Mouse (Mus musculus) cerebellum, adult 2 months (tissue): ENCODE data around the gene Kcnh3. TPM values are rescaled to one million over a fixed set of nuclear protein-coding genes. Genes with fewer than 3 reads are reported as not detected.
A peak's percentile ranks its signal among the peaks of the same experiment; 100 is the strongest.

ENCODE experiments used
- DNase-seq, 2 experiments: peaks; one replicate each; pipeline ENCODE4 v3.0.0; 2021
- H3K27ac ChIP-seq: fragments of 200-500 bp; 2 replicates; pipeline ENCODE4 v1.5.1; 2012; ENCODE audit warnings: low read length, control low read depth, inconsistent platforms; ENCODE audit not compliant: insufficient read depth
- H3K27me3 ChIP-seq: fragments of 200-500 bp; 2 replicates; pipeline ENCODE4 v1.6.1; 2012; ENCODE audit warnings: inconsistent platforms, mild to moderate bottlenecking, low read length, moderate library complexity; ENCODE audit not compliant: control insufficient read depth, insufficient read depth
- H3K4me1 ChIP-seq: fragments of 200-500 bp; 2 replicates; pipeline ENCODE4 v1.6.1; 2011; ENCODE audit warnings: low read length; ENCODE audit not compliant: control insufficient read depth, insufficient read depth
- H3K4me3 ChIP-seq: fragments of 200-500 bp; replicated peaks from 2 replicates; pipeline ENCODE3; 2011; ENCODE audit warnings: mild to moderate bottlenecking, low read depth, low read length, control low read depth; ENCODE audit not compliant: insufficient read depth
- CTCF ChIP-seq: fragments of 200-500 bp; IDR thresholded peaks from 2 replicates; pipeline ENCODE4 v1.5.1; 2011; ENCODE audit warnings: low read depth, mild to moderate bottlenecking, control low read depth, low read length, moderate library complexity, borderline replicate concordance; ENCODE audit not compliant: insufficient read depth
- POLR2A ChIP-seq: fragments of 200-500 bp; IDR thresholded peaks from 2 replicates; pipeline ENCODE4 v1.6.1; 2011; ENCODE audit warnings: low read length, control low read depth, borderline replicate concordance; ENCODE audit not compliant: insufficient read depth
- WGBS: fragments of 180-500 bp; shearing (Covaris S2); methylation state at CpG from one replicate; pipeline ENCODE4 v1.1.7; 2018; 5-methylcytosine and 5-hydroxymethylcytosine counted together
- polyA plus RNA-seq: library from polyadenylated mRNA; depleted of rRNA; stranded (reverse); fragments of >200 nt; gene quantifications from 2 replicates; pipeline ENCODE4 v1.2.3, GENCODE M21; 2012

Gene Kcnh3
- polyA plus RNA-seq, 1 experiment, result 5.0 TPM

- Histone ChIP-seq H3K4me1 (no peaks in the 10 kb centered on the region; the same call in 1 of the 2 replicates), H3K27ac (no peak overlapping the region), H3K27me3 (no peaks in the 10 kb centered on the region), H3K4me3 (no peak overlapping the region)
- no peak for TF ChIP-seq POLR2A
- no peak for TF ChIP-seq CTCF
- no peak for DNase-seq
- WGBS, result 82% methylated on average over 6 of the region's 6 CpGs
Observed at GRCm38 (mm10) chr15:99255241-99255749, 30.6 kb downstream of the Kcnh3 start.

DNA sequence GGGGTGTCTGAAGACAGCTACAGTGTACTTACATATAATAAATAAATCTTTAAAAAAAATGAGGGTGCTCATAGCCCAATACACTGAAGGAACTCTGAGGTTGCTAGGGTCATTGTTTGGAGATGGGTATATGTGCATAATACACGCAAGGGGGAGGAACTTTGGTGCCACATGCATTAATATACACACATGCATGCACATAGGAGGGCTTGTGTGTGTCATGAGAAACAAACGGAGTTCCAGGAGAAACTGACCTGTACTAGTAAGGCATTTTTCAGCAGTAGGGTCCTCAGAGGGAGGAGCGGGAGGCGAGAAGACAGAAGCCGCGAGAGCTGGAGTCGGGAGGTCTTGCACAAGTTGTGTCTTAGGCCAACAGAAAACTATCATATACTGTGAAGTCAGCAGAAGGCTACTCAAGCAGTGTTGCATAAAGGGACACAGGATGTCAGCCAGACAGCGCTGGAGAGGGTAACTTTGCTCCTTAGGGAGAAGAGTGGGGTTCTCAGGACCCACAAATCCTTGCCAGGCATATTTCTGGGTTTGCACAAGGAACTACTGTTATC is 34.6 kb downstream of the Kcnh3 start:
- Histone ChIP-seq H3K27me3 (no peaks in the 10 kb centered on the region), H3K4me1 (no peaks in the 10 kb centered on the region), H3K4me3 (peak overlapping the region; percentile 26), H3K27ac (no peak overlapping the region)
- no peak for TF ChIP-seq POLR2A
- TF ChIP-seq CTCF, result no peak
- WGBS, result 68% methylated on average over 8 of the region's 8 CpGs
- no peak for DNase-seq

- H3K27ac ChIP-seq, result no peak overlapping the region
- H3K4me3 ChIP-seq, result peak overlapping the region; percentile 26
Observed at GRCm38 (mm10) chr15:99259730-99260252, 35.1 kb downstream of the Kcnh3 start.

GRCm38 (mm10) chr15:99262702-99263101 is 38.0 kb downstream of the Kcnh3 start:
- no peaks in the 10 kb centered on the region for H3K27me3 ChIP-seq
- no peak overlapping the region for H3K27ac ChIP-seq
- TF ChIP-seq POLR2A, result no peak
- no peak for TF ChIP-seq CTCF
- H3K4me1 ChIP-seq, result no peaks in the 10 kb centered on the region
- H3K4me3 ChIP-seq, result no peak overlapping the region
- 43% methylated on average over 10 of the region's 10 CpGs for WGBS
- DNase-seq, result no peak

More at GRCm38 (mm10) chr15:99259730-99260252, 35.1 kb downstream of the Kcnh3 start:
- peak; percentile 30 to 50 for DNase-seq
- 7% methylated on average over 10 of the region's 10 CpGs for WGBS
- Histone ChIP-seq H3K4me1 (no peaks in the 10 kb centered on the region), H3K27me3 (no peaks in the 10 kb centered on the region)
- no peak for TF ChIP-seq CTCF
- TF ChIP-seq POLR2A, result no peak

DNA sequence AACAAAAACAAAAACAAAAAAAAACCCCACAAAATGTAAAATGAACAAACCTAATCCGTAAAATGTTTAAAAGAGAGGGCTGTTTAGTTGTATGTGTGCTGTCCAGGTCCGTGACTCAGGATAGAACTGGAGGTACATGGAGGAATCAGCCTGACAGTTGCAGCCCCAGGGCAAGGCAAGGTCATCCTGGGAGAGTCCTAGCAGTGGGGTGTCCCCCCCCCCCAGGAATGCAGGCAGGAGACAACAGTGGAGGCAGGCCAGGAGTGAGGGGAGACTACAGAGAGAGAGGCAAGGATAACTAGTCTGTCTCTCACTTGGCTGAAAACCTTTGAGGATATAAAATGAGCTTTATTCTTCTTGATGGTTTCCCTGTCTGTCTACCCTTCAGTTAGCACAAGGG is 39.7 kb downstream of the Kcnh3 start:
- no peak overlapping the region for H3K4me3 ChIP-seq
- no peaks in the 10 kb centered on the region for H3K27me3 ChIP-seq
- no peak overlapping the region for H3K27ac ChIP-seq
- 95% methylated on average over 2 of the region's 2 CpGs for WGBS
- DNase-seq, result no peak
- no peak for TF ChIP-seq POLR2A
- TF ChIP-seq CTCF, result no peak
- no peaks in the 10 kb centered on the region for H3K4me1 ChIP-seq

GRCm38 (mm10) chr15:99265679-99266078 is 41.0 kb downstream of the Kcnh3 start:
- no peak overlapping the region for H3K27ac ChIP-seq
- TF ChIP-seq POLR2A, result no peak
- peak; percentile 79 for TF ChIP-seq CTCF
- no peak overlapping the region for H3K4me3 ChIP-seq
- DNase-seq, result peak; percentile 58 to 75
- H3K4me1 ChIP-seq, result no peaks in the 10 kb centered on the region
- WGBS, result 32% methylated on average over 4 of the region's 4 CpGs
- no peaks in the 10 kb centered on the region for H3K27me3 ChIP-seq

- H3K27ac ChIP-seq, result no peak overlapping the region
- WGBS, result 90% methylated on average over 8 of the region's 8 CpGs
Observed at GRCm38 (mm10) chr15:99276095-99276494, 51.4 kb downstream of the Kcnh3 start.

GRCm38 (mm10) chr15:99278271-99278670 is 53.6 kb downstream of the Kcnh3 start:
- H3K27me3 ChIP-seq, result no peaks in the 10 kb centered on the region
- 64% methylated on average over 7 of the region's 7 CpGs for WGBS
- no peak for DNase-seq
- no peaks in the 10 kb centered on the region for H3K4me1 ChIP-seq
- H3K27ac ChIP-seq, result no peak overlapping the region
- no peak for TF ChIP-seq POLR2A
- no peak for TF ChIP-seq CTCF
- no peak overlapping the region for H3K4me3 ChIP-seq

More at GRCm38 (mm10) chr15:99276095-99276494, 51.4 kb downstream of the Kcnh3 start:
- no peaks in the 10 kb centered on the region for H3K27me3 ChIP-seq
- no peak for DNase-seq
- no peaks in the 10 kb centered on the region for H3K4me1 ChIP-seq
- TF ChIP-seq POLR2A, result no peak
- TF ChIP-seq CTCF, result no peak
- no peak overlapping the region for H3K4me3 ChIP-seq
